Mouse (Mus musculus) megakaryocyte, embryonic 14.5 days (primary cell): ENCODE data around the gene Tube1.

Experiments used
- FLI1 ChIP-seq: IDR thresholded peaks from 2 replicates; pipeline ENCODE4 v1.6.1; 2012; ENCODE audit warnings: low read length, inconsistent platforms, mixed read lengths
- GATA1 ChIP-seq: IDR thresholded peaks from 3 replicates; pipeline ENCODE4 v1.6.1; 2012; ENCODE audit warnings: mixed read lengths, low read length, inconsistent platforms, borderline replicate concordance

GRCm38 (mm10) chr10:39185545-39185906, 51.8 kb downstream of the Tube1 start:
- TF ChIP-seq GATA1 (no peak), FLI1 (no peak)
